Mouse (Mus musculus) megakaryocyte, embryonic 14.5 days (primary cell): ENCODE measurements at regions not wholly inside any gene's neighbourhood (a gene's known extent, or its start where the extent isn't known, plus 50 kb on each side); places are given as distances from the start of the nearest gene placed in this dataset.

Experiments
- H3K27me3 ChIP-seq: replicated peaks from 2 replicates; pipeline ENCODE3; 2012; ENCODE audit warnings: inconsistent platforms
- H3K36me3 ChIP-seq: replicated peaks from 2 replicates; pipeline ENCODE3; 2012; ENCODE audit warnings: low read length, inconsistent platforms, mixed read lengths
- H3K4me1 ChIP-seq: 2 replicates; pipeline ENCODE4 v1.6.1; 2012; ENCODE audit warnings: inconsistent platforms
- H3K4me3 ChIP-seq: replicated peaks from 2 replicates; pipeline ENCODE3; 2012; ENCODE audit warnings: moderate library complexity, mild to moderate bottlenecking, inconsistent platforms
- H3K9me3 ChIP-seq: 2 replicates; pipeline ENCODE4 v1.6.1; 2012; ENCODE audit warnings: inconsistent platforms
- FLI1 ChIP-seq: IDR thresholded peaks from 2 replicates; pipeline ENCODE4 v1.6.1; 2012; ENCODE audit warnings: low read length, inconsistent platforms, mixed read lengths
- GATA1 ChIP-seq: IDR thresholded peaks from 3 replicates; pipeline ENCODE4 v1.6.1; 2012; ENCODE audit warnings: mixed read lengths, low read length, inconsistent platforms, borderline replicate concordance

- TF ChIP-seq GATA1 (no peak), FLI1 (no peak)
- Histone ChIP-seq H3K9me3 (peaks cover 4% of the 10 kb centered on the region; the same call in 1 of the 2 replicates), H3K4me3 (no peak overlapping the region), H3K27me3 (peaks cover 25% of the 10 kb centered on the region), H3K4me1 (peaks cover 11% of the 10 kb centered on the region), H3K36me3 (no peaks in the 10 kb centered on the region)
Observed at GRCm38 (mm10) chr13:44108695-44109094, 324.1 kb downstream of the Cd83 start.

DNA sequence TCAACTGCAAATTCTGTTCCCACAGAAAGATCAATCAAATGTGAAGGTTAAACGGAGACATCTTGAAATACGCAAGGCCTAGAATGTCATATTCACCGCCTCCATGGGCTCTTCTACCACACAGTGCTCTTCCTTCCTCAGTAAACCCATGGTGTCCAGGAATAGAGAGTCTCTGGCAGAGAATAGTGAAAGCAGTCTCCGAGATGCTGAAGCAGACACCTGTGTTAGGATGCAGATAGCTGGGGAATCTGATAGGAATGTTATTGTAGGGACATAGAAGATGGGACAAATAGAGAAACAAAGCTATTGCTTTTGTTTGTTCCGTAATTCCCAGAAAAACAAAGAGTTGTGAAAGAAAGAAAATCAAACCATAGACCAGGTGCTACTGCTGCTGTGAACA lies 328.5 kb downstream of the Cd83 start:
- no peaks in the 10 kb centered on the region for H3K9me3 ChIP-seq
- peaks cover 8% of the 10 kb centered on the region for H3K27me3 ChIP-seq
- peaks cover 7% of the 10 kb centered on the region for H3K4me1 ChIP-seq
- no peaks in the 10 kb centered on the region for H3K36me3 ChIP-seq
- TF ChIP-seq GATA1: no peak
- TF ChIP-seq FLI1: no peak
- no peak overlapping the region for H3K4me3 ChIP-seq

- no peaks in the 10 kb centered on the region for H3K36me3 ChIP-seq
- H3K9me3 ChIP-seq: no peaks in the 10 kb centered on the region
- H3K27me3 ChIP-seq: peaks cover 10% of the 10 kb centered on the region
- TF ChIP-seq GATA1: no peak
- TF ChIP-seq FLI1: no peak
- H3K4me3 ChIP-seq: no peak overlapping the region
- peaks cover 8% of the 10 kb centered on the region for H3K4me1 ChIP-seq
Observed at GRCm38 (mm10) chr13:44114856-44115255, 330.3 kb downstream of the Cd83 start.

GRCm38 (mm10) chr13:44117841-44118240 lies 333.3 kb downstream of the Cd83 start:
- H3K9me3 ChIP-seq: no peaks in the 10 kb centered on the region
- H3K27me3 ChIP-seq: peaks cover 6% of the 10 kb centered on the region
- no peak for TF ChIP-seq GATA1
- H3K36me3 ChIP-seq: no peaks in the 10 kb centered on the region
- H3K4me1 ChIP-seq: peaks cover 8% of the 10 kb centered on the region
- no peak overlapping the region for H3K4me3 ChIP-seq

DNA sequence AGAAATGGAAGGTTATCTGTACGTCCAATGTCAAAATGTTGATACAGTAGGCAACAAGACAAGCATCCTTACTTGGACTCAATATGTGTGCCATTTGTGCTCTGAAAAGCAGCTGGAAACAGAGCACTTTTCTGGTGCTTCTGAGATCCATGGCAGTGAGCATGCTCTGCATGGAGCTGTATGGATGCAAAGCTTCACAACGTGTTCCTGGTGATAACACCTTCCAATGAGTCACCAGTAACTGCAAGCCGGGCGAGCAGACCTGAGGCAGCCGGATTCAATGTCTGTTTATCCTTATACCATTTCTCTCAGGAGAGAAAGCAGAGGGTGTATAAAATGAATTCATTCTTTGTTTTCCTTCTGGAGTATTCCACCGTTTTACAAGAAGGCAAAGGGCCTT lies 334.3 kb downstream of the Cd83 start:
- no peak for TF ChIP-seq GATA1
- no peak for TF ChIP-seq FLI1
- Histone ChIP-seq H3K36me3 (no peaks in the 10 kb centered on the region), H3K27me3 (peaks cover 6% of the 10 kb centered on the region), H3K4me1 (peaks cover 8% of the 10 kb centered on the region), H3K4me3 (no peak overlapping the region), H3K9me3 (peaks cover under 1% of the 10 kb centered on the region; the same call in 1 of the 2 replicates)

- Histone ChIP-seq H3K36me3 (no peaks in the 10 kb centered on the region), H3K4me3 (no peak overlapping the region), H3K27me3 (peaks cover 10% of the 10 kb centered on the region), H3K4me1 (peaks cover 8% of the 10 kb centered on the region), H3K9me3 (peaks cover 3% of the 10 kb centered on the region; the same call in 1 of the 2 replicates)
- TF ChIP-seq GATA1: no peak
- TF ChIP-seq FLI1: no peak
Observed at GRCm38 (mm10) chr13:44121241-44121671, 336.7 kb downstream of the Cd83 start.

GRCm38 (mm10) chr13:44121932-44122331 lies 337.4 kb downstream of the Cd83 start:
- H3K27me3 ChIP-seq: peaks cover 11% of the 10 kb centered on the region
- no peaks in the 10 kb centered on the region for H3K36me3 ChIP-seq
- peaks cover 8% of the 10 kb centered on the region for H3K4me1 ChIP-seq
- peaks cover 3% of the 10 kb centered on the region; the same call in 1 of the 2 replicates for H3K9me3 ChIP-seq
- TF ChIP-seq GATA1 (no peak), FLI1 (no peak)
- H3K4me3 ChIP-seq: no peak overlapping the region

DNA sequence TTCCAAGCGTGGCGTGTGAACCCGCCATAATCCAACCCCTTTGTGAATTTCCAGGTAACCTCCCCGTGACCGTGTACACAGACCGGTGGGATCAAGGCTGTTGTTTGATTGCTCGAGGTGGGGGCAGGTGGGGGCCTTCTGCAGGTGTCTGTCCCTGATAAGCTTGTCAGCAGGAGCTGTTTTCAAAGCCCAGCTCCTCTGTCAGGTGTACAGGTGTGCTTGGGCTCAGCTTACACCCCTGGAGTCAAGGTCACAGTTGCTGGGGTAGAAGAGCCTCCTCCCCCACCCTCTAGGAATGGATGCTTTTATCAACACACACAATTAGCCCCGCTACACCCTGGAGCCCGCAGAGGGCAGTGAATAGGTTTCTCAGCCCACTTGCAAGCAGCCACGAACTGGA lies 341.6 kb downstream of the Cd83 start:
- no peak for TF ChIP-seq FLI1
- TF ChIP-seq GATA1: no peak
- Histone ChIP-seq H3K27me3 (peaks cover 7% of the 10 kb centered on the region), H3K9me3 (peaks cover 7% of the 10 kb centered on the region; the same call in 1 of the 2 replicates), H3K4me1 (peaks cover 16% of the 10 kb centered on the region), H3K4me3 (no peak overlapping the region), H3K36me3 (no peaks in the 10 kb centered on the region)

DNA sequence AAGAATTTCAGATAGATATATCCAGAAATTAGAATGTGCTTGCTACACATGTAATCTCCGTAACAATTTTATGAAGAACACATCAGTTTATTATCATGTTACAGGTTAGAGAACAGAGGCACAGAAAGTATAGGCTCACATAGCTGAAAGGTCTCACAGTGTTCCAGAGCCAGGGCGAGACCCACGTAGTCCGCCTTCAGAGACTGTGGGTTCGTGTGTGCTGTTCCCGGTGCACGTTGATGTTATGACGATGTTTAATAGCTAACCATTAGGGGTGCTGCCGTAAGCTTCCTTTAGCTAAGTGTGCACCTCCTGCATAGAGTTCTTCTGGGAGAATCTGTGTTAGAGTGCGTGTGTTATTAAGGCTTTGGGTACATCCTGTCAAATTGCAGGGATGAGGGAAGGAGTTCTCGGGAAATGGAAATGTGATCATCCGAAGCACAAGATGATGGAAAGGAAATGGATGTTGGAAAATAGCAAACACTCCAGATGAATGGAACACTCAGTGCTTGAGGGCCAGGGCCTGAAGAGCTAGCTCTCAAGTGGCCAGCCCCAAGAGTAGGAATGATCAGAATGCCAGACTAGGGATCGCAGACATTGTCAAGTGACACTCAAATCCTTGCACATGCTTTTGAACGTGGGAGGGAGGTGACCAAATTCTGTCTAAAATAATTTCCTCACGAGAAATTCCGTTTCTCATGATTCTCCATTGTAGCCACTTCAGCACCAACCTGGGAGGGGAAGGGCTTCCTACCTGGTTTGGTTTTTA lies 344.1 kb downstream of the Cd83 start:
- TF ChIP-seq FLI1 (no peak), GATA1 (no peak)
- H3K36me3 ChIP-seq: no peaks in the 10 kb centered on the region
- no peak overlapping the region for H3K4me3 ChIP-seq
- peaks cover 7% of the 10 kb centered on the region for H3K27me3 ChIP-seq
- peaks cover 7% of the 10 kb centered on the region; the same call in 1 of the 2 replicates for H3K9me3 ChIP-seq
- H3K4me1 ChIP-seq: peaks cover 26% of the 10 kb centered on the region

- Histone ChIP-seq H3K4me3 (no peak overlapping the region), H3K27me3 (peaks cover 5% of the 10 kb centered on the region), H3K36me3 (no peaks in the 10 kb centered on the region), H3K9me3 (peaks cover 4% of the 10 kb centered on the region; the same call in 1 of the 2 replicates), H3K4me1 (peaks cover 28% of the 10 kb centered on the region)
- no peak for TF ChIP-seq FLI1
Observed at GRCm38 (mm10) chr13:44131916-44132315, 347.3 kb downstream of the Cd83 start.
